In the genomic region with DNA sequence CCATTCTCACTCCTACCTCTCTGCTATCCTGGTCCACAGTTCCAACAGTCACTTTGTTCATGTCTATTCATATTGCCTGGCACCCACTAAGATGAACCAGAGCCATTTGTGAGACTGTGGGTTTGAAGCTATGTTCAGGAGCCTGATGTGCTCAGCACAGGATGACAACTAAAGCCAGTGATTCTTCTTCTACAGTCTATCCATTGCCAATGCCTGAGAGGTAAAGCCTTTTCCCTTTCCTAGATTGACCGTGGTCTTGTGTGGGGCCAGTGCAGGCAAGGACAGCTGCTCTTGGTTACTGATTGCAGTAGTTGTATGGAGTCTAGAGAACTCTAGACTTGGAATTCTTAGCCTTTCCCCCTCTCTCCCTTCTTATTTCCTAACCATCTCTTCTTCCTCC, we compare ENCODE assay signal across 11 mouse cellular contexts. TPM values are rescaled to one million over a fixed set of nuclear protein-coding genes. Genes with fewer than 3 reads are reported as not detected.
DNase-seq lines count a peak whose midpoint lies in the region; ATAC-seq and TF ChIP-seq lines count a peak whose summit lies in the region.
"Had no signal": no experiment of that assay in that cellular context is flagged by ENCODE, and none has a peak within 500 bp of the region (broad histone marks: within the 10 kb centered on the region; RNA-seq: fewer than 3 reads in every experiment).

No protein-coding gene starts in this region.

- no peak overlapping the region for H3K4me3 ChIP-seq in heart, adult 2 months
- H3K4me3 ChIP-seq in limb, embryonic 13.5 days: no peak overlapping the region
- H3K4me3 ChIP-seq in limb, embryonic 10.5 days: no peak overlapping the region
- no peak overlapping the region for H3K4me3 ChIP-seq in midbrain, postnatal 0 days (ENCODE audit: low read depth, low read length)
- no peak overlapping the region for H3K4me3 ChIP-seq in midbrain, embryonic 14.5 days (replicated peaks; ENCODE audit: low read depth, low read length)
- H3K4me3 ChIP-seq: forebrain, embryonic 15.5 days; hindbrain, embryonic 10.5 days had no signal

- intact Hi-C loops in heart, adult 2 months (cut with DNase I): loop anchor here (1.0 to 10.0 kb wide), 3 partner anchors 18 to 589 kb away; a partner anchor contains a TSS
- intact Hi-C loops in heart, postnatal 14 days (cut with DNase I): loop anchor here (2.0 to 10.0 kb wide), 2 partner anchors 17 to 589 kb away; a partner anchor contains a TSS

- DNase-seq in heart, adult 2 months: no peak
- no peak for DNase-seq in heart, postnatal 14 days
- no peak for DNase-seq in limb, embryonic 10.5 days (ENCODE audit: low spot score)
- DNase-seq in adipocyte (ENCODE audit: low spot score): peak; percentile 21
- DNase-seq in midbrain, postnatal 0 days (ENCODE audit: low spot score): no peak
- no peak for DNase-seq in midbrain, embryonic 14.5 days

- no peaks in the 10 kb centered on the region for H3K79me2 ChIP-seq in heart, adult 2 months (replicated peaks; ENCODE audit: control insufficient read depth, insufficient read depth, low read length)

- no peaks in the 10 kb centered on the region for H3K27me3 ChIP-seq in heart, adult 2 months (ENCODE audit: control insufficient read depth, insufficient read depth, low read length)
- H3K27me3 ChIP-seq in limb, embryonic 13.5 days: no peaks in the 10 kb centered on the region
- no peaks in the 10 kb centered on the region for H3K27me3 ChIP-seq in limb, embryonic 10.5 days (ENCODE audit: low read depth, poor library complexity, severe bottlenecking)
- no peaks in the 10 kb centered on the region for H3K27me3 ChIP-seq in midbrain, postnatal 0 days (ENCODE audit: insufficient read depth, low read length)
- H3K27me3 ChIP-seq in midbrain, embryonic 14.5 days (ENCODE audit: control insufficient read depth, insufficient read depth, low read length): no peaks in the 10 kb centered on the region
- H3K27me3 ChIP-seq: forebrain, embryonic 15.5 days; megakaryocyte, embryonic 14.5 days had no signal

- 86% methylated on average over 1 of the region's 1 CpGs for WGBS in heart, adult 2 months
- WGBS in limb, embryonic 13.5 days: 92% methylated on average over 1 of the region's 1 CpGs
- WGBS in limb, embryonic 10.5 days: 89% methylated on average over 1 of the region's 1 CpGs
- 95% methylated on average over 1 of the region's 1 CpGs for WGBS in midbrain, postnatal 0 days
- WGBS in midbrain, embryonic 14.5 days: 83% methylated on average over 1 of the region's 1 CpGs

- no peak for ATAC-seq in limb, embryonic 13.5 days (ENCODE audit: low FRiP score, low read depth)
- ATAC-seq in erythroblast, adult 5-6 weeks (replicated peaks; ENCODE audit: low FRiP score, poor library complexity, severe bottlenecking): 0 out of 2 replicates have a peak, but pooled peaks have one; percentile 18
- no peak for ATAC-seq in midbrain, postnatal 0 days (ENCODE audit: low FRiP score)
- no peak for ATAC-seq in midbrain, embryonic 14.5 days (ENCODE audit: low FRiP score, low TSS enrichment)

- TF ChIP-seq CTCF in heart, adult 2 months (IDR thresholded peaks at IDR 0.05): no peak
- TF ChIP-seq CTCF in midbrain, postnatal 0 days (IDR thresholded peaks at IDR 0.05): no peak

- peaks cover 6% of the 10 kb centered on the region for H3K4me1 ChIP-seq in heart, adult 2 months (ENCODE audit: control insufficient read depth, insufficient read depth, low read length)
- H3K4me1 ChIP-seq in limb, embryonic 13.5 days: peaks cover 24% of the 10 kb centered on the region
- peaks cover 26% of the 10 kb centered on the region for H3K4me1 ChIP-seq in limb, embryonic 10.5 days
- peaks cover 5% of the 10 kb centered on the region; the same call in 1 of the 2 replicates for H3K4me1 ChIP-seq in midbrain, postnatal 0 days (ENCODE audit: insufficient read depth, low read length)
- peaks cover 8% of the 10 kb centered on the region; the same call in 1 of the 2 replicates for H3K4me1 ChIP-seq in midbrain, embryonic 14.5 days (ENCODE audit: control insufficient read depth, insufficient read depth, low read length)

- H3K27ac ChIP-seq in heart, adult 2 months: peak overlapping the region; percentile 10; the same call in 1 of the 2 replicates
- H3K27ac ChIP-seq in limb, embryonic 13.5 days: no peak overlapping the region
- H3K27ac ChIP-seq in limb, embryonic 10.5 days: no peak overlapping the region
- no peak overlapping the region for H3K27ac ChIP-seq in midbrain, postnatal 0 days (ENCODE audit: low read depth, low read length)
- no peak overlapping the region for H3K27ac ChIP-seq in midbrain, embryonic 14.5 days (replicated peaks; ENCODE audit: low read depth, low read length)
- H3K27ac ChIP-seq: forebrain, embryonic 15.5 days; hindbrain, embryonic 10.5 days had no signal

- no peak for TF ChIP-seq EP300 in heart, adult 2 months (IDR thresholded peaks at IDR 0.05; ENCODE audit: insufficient read depth, low read depth, low read length)

- H3K36me3 ChIP-seq in heart, adult 2 months (ENCODE audit: control insufficient read depth, insufficient read depth, low read length): peaks cover 10% of the 10 kb centered on the region
- no peaks in the 10 kb centered on the region for H3K36me3 ChIP-seq in limb, embryonic 13.5 days
- no peaks in the 10 kb centered on the region for H3K36me3 ChIP-seq in limb, embryonic 10.5 days
- H3K36me3 ChIP-seq in midbrain, postnatal 0 days (ENCODE audit: insufficient read depth, low read length): no peaks in the 10 kb centered on the region
- H3K36me3 ChIP-seq in midbrain, embryonic 14.5 days (ENCODE audit: control insufficient read depth, insufficient read depth, low read length): no peaks in the 10 kb centered on the region
- H3K36me3 ChIP-seq: forebrain, embryonic 15.5 days; hindbrain, embryonic 10.5 days had no signal

- H3K4me2 ChIP-seq in limb, embryonic 13.5 days (replicated peaks): 0 out of 2 replicates have a peak overlapping the region, but pooled peaks have one; percentile 3
- H3K4me2 ChIP-seq in midbrain, postnatal 0 days (ENCODE audit: low read depth, low read length, poor library complexity, severe bottlenecking): no peak overlapping the region
- H3K4me2 ChIP-seq in midbrain, embryonic 14.5 days (ENCODE audit: low read length): no peak overlapping the region
- H3K4me2 ChIP-seq: forebrain, embryonic 15.5 days had no signal

- H3K9ac ChIP-seq in heart, adult 2 months (ENCODE audit: low read depth, low read length): no peak overlapping the region
- H3K9ac ChIP-seq in limb, embryonic 13.5 days: no peak overlapping the region
- no peak overlapping the region for H3K9ac ChIP-seq in midbrain, postnatal 0 days (replicated peaks; ENCODE audit: low read length, poor library complexity, severe bottlenecking)
- H3K9ac ChIP-seq in midbrain, embryonic 14.5 days (replicated peaks; ENCODE audit: low read length): no peak overlapping the region
- H3K9ac ChIP-seq: forebrain, embryonic 15.5 days had no signal

- no peak for TF ChIP-seq POLR2A in heart, adult 2 months (IDR thresholded peaks at IDR 0.05; ENCODE audit: insufficient read depth, low read depth, low read length)

- H3K9me3 ChIP-seq in limb, embryonic 13.5 days: no peaks in the 10 kb centered on the region
- H3K9me3 ChIP-seq in limb, embryonic 10.5 days (replicated peaks): no peaks in the 10 kb centered on the region
- H3K9me3 ChIP-seq in midbrain, postnatal 0 days (ENCODE audit: low read length): no peaks in the 10 kb centered on the region
- H3K9me3 ChIP-seq in midbrain, embryonic 14.5 days (ENCODE audit: control insufficient read depth, low read length): no peaks in the 10 kb centered on the region
- H3K9me3 ChIP-seq: forebrain, embryonic 15.5 days; hindbrain, embryonic 10.5 days; megakaryocyte, embryonic 14.5 days had no signal

RNA-seq across cellular contexts. Expression of a gene that starts 1.4 kb away (rescaled TPM):
- total RNA-seq in heart, adult 2 months (2021): 1 to 10 TPM; 3.5 to 5.9 TPM
- 1.1 and 1.9 TPM in 2 replicates for polyA plus RNA-seq in heart, adult 2 months (2012; rRNA removed)
- 1 to 10 TPM; 3.8 to 5.4 TPM for total RNA-seq in heart, postnatal 14 days (2021)
- polyA plus RNA-seq in limb, embryonic 13.5 days (2015; fragmentation: Nextera tagmentation; extraction: Ambion mirVana): 4.9 and 5.1 TPM in 2 replicates
- polyA plus RNA-seq in limb, embryonic 10.5 days (2016; fragmentation: Nextera tagmentation; extraction: Ambion mirVana): 2.0 and 2.6 TPM in 2 replicates
- 9.4 and 13.3 TPM in 2 replicates for total RNA-seq in erythroblast, adult 5-6 weeks (2015; ENCODE audit: low replicate concordance)
- total RNA-seq in erythroblast, adult 5-6 weeks (2017; ENCODE audit: low replicate concordance): 3.8 and 5.2 TPM in 2 replicates
- 2.9 and 4.1 TPM in 2 replicates for total RNA-seq in midbrain, postnatal 0 days (2014; rRNA removed)
- 1.9 and 2.1 TPM in 2 replicates for polyA plus RNA-seq in midbrain, postnatal 0 days (2015; fragmentation: Nextera tagmentation; extraction: Ambion mirVana)
- polyA plus RNA-seq in midbrain, embryonic 14.5 days (2014; fragmentation: Nextera tagmentation; extraction: Ambion mirVana): 1.5 TPM in 2 replicates

RNA-seq across cellular contexts. Expression of a gene that starts 32.8 kb away (rescaled TPM):
- total RNA-seq in heart, adult 2 months (2021): 1 to 10 TPM; 2.7 to 3.7 TPM
- 1.2 and 3.0 TPM in 2 replicates for polyA plus RNA-seq in heart, adult 2 months (2012; rRNA removed)
- total RNA-seq in heart, postnatal 14 days (2021): 1 to 10 TPM; 4.2 to 5.3 TPM
- polyA plus RNA-seq in limb, embryonic 13.5 days (2015; fragmentation: Nextera tagmentation; extraction: Ambion mirVana): 16.9 and 17.9 TPM in 2 replicates
- 13.0 and 13.5 TPM in 2 replicates for polyA plus RNA-seq in limb, embryonic 10.5 days (2016; fragmentation: Nextera tagmentation; extraction: Ambion mirVana)
- 2.5 and 3.3 TPM in 2 replicates for total RNA-seq in erythroblast, adult 5-6 weeks (2015; ENCODE audit: low replicate concordance)
- 0.28 and 0.77 TPM in 2 replicates for total RNA-seq in erythroblast, adult 5-6 weeks (2017; ENCODE audit: low replicate concordance)
- total RNA-seq in midbrain, postnatal 0 days (2014; rRNA removed): 11.5 and 13.5 TPM in 2 replicates
- polyA plus RNA-seq in midbrain, postnatal 0 days (2015; fragmentation: Nextera tagmentation; extraction: Ambion mirVana): 15.7 and 18.5 TPM in 2 replicates
- 21.2 and 25.4 TPM in 2 replicates for polyA plus RNA-seq in midbrain, embryonic 14.5 days (2014; fragmentation: Nextera tagmentation; extraction: Ambion mirVana)

RNA-seq across cellular contexts. Expression of a gene that starts 45.2 kb away (rescaled TPM):
- 1 to 10 TPM; 2.0 to 2.5 TPM for total RNA-seq in heart, adult 2 months (2021)
- 0.55 and 1.0 TPM in 2 replicates for polyA plus RNA-seq in heart, adult 2 months (2012; rRNA removed)
- 1 to 10 TPM; 2.4 to 2.9 TPM for total RNA-seq in heart, postnatal 14 days (2021)
- 12.4 TPM in 2 replicates for polyA plus RNA-seq in limb, embryonic 13.5 days (2015; fragmentation: Nextera tagmentation; extraction: Ambion mirVana)
- 7.2 and 9.2 TPM in 2 replicates for polyA plus RNA-seq in limb, embryonic 10.5 days (2016; fragmentation: Nextera tagmentation; extraction: Ambion mirVana)
- total RNA-seq in erythroblast, adult 5-6 weeks (2015; ENCODE audit: low replicate concordance): 2.1 and 15.8 TPM in 2 replicates
- 0.84 and 6.5 TPM in 2 replicates for total RNA-seq in erythroblast, adult 5-6 weeks (2017; ENCODE audit: low replicate concordance)
- total RNA-seq in midbrain, postnatal 0 days (2014; rRNA removed): 1.5 and 5.4 TPM in 2 replicates
- 8.9 and 10.5 TPM in 2 replicates for polyA plus RNA-seq in midbrain, postnatal 0 days (2015; fragmentation: Nextera tagmentation; extraction: Ambion mirVana)
- 10.9 and 11.4 TPM in 2 replicates for polyA plus RNA-seq in midbrain, embryonic 14.5 days (2014; fragmentation: Nextera tagmentation; extraction: Ambion mirVana)
